Mouse (Mus musculus) embryonic fibroblast, embryonic 13.5 days (primary cell): ENCODE data around the gene Ubl7.

Source experiments
- CTCF ChIP-seq: IDR thresholded peaks from 2 replicates; pipeline ENCODE4 v1.5.1; 2011; ENCODE audit warnings: mild to moderate bottlenecking, control low read depth, low read length, moderate library complexity, borderline replicate concordance; ENCODE audit not compliant: insufficient read depth
- POLR2A ChIP-seq: IDR thresholded peaks from 2 replicates; pipeline ENCODE4 v1.6.1; 2011; ENCODE audit warnings: low read depth, mild to moderate bottlenecking, control low read depth, low read length, moderate library complexity

- TF ChIP-seq POLR2A (no peak), CTCF (no peak)
These were observed 12.3 kb downstream of the Ubl7 start for GRCm38 (mm10) chr9:57923046-57923445.
